Mouse (Mus musculus) megakaryocyte, embryonic 14.5 days (primary cell): ENCODE results near the gene Akap6.

Experiments used
- FLI1 ChIP-seq: IDR thresholded peaks from 2 replicates; pipeline ENCODE4 v1.6.1; 2012; ENCODE audit warnings: low read length, inconsistent platforms, mixed read lengths
- GATA1 ChIP-seq: IDR thresholded peaks from 3 replicates; pipeline ENCODE4 v1.6.1; 2012; ENCODE audit warnings: mixed read lengths, low read length, inconsistent platforms, borderline replicate concordance

DNA sequence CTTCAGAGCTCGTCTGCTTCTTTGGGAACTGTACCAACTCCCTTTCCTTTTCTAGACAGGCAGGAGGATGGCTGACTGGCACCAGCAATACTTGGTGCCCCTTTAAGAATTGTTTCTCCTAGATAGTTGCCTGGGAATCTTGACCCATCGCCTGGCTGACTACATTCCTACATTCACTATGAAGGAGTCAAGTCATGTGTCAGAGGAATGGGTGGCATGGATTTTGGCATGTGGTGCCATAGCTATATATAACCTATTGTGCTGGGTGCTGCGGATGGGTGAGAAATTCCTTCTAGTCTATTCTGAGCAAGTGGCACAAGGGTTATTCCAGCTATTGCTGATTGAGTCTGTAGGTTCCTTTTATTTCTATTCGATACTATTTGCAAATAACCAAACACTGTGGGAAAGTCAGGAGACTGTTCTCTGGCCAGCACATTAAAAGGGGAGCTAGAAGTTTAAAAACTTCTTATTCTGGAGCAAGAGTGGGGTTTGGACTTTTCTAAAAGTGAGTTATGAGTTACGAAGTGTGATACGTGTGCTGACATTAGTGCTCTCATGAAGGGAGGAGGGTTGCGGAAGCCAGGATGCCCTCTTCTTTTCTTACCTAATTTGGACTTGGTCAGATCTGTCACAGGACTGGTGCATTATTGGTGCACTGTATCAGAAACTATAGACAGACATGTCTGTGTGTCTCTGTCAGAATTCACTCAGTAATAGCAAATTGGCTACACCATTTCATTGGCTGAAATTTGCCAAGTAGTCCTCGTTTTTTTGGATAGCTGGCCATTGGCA is 178.0 kb downstream of the Akap6 start:
- TF ChIP-seq FLI1 (no peak), GATA1 (no peak)
